Mouse (Mus musculus): ENCODE results near the gene Haao.

GRCm38 (mm10) chr17:83847815-83848214, at the start of gene Haao:
- TF ChIP-seq CTCF (IDR thresholded peaks at IDR 0.05; ENCODE audit: control insufficient read depth, insufficient read depth, insufficient read length), result no peak
- TF ChIP-seq MYOD1 (IDR thresholded peaks at IDR 0.05; ENCODE audit: control insufficient read depth, insufficient read length, low read depth), result no peak
